Mouse (Mus musculus) lung, embryonic 16.5 days (tissue): Measurements from ENCODE around the gene Spock2. TPM values are rescaled to one million over a fixed set of nuclear protein-coding genes. Genes with fewer than 3 reads are reported as not detected.
A peak's percentile ranks its signal among the peaks of the same experiment; 100 is the strongest.
"Not testable (repeated sequence)": the region's sequence is repeated elsewhere in the genome, so short reads cannot be mapped to it uniquely, and the experiment has no call there.

Experiments
- ATAC-seq: fragments of 200-750 bp; cut with Nextera tagmentation; 2 replicates; pipeline ENCODE4 v1.8.0; 2017; ENCODE audit warnings: low read depth, mild to moderate bottlenecking, moderate library complexity
- H3K27ac ChIP-seq: fragments of 300-500 bp; sonication (generic); 2 replicates; pipeline ENCODE4 v1.5.1; 2014; ENCODE audit warnings: mild to moderate bottlenecking, control low read depth, low read length
- H3K27me3 ChIP-seq: fragments of 300-500 bp; sonication (generic); 2 replicates; pipeline ENCODE4 v1.6.1; 2014; ENCODE audit warnings: low read depth, low read length, mixed read lengths; ENCODE audit not compliant: control insufficient read depth, insufficient read depth
- H3K36me3 ChIP-seq: fragments of 300-500 bp; sonication (generic); 2 replicates; pipeline ENCODE4 v1.6.1; 2014; ENCODE audit warnings: low read length; ENCODE audit not compliant: control insufficient read depth, insufficient read depth
- H3K4me1 ChIP-seq: fragments of 300-500 bp; sonication (generic); replicated peaks from 2 replicates; pipeline ENCODE4 v1.6.1; 2014; ENCODE audit warnings: low read length, mixed read lengths; ENCODE audit not compliant: control insufficient read depth, insufficient read depth
- H3K4me2 ChIP-seq: fragments of 300-500 bp; sonication (generic); 2 replicates; pipeline ENCODE4 v1.6.1; 2014; ENCODE audit warnings: low read depth, low read length, control low read depth
- H3K4me3 ChIP-seq: fragments of 300-500 bp; sonication (generic); 2 replicates; pipeline ENCODE4 v1.5.1; 2014; ENCODE audit warnings: mild to moderate bottlenecking, low read length, control low read depth
- H3K9ac ChIP-seq: fragments of 300-500 bp; sonication (generic); 2 replicates; pipeline ENCODE4 v1.6.1; 2014; ENCODE audit warnings: low read length, control low read depth
- H3K9me3 ChIP-seq: fragments of 300-500 bp; sonication (generic); 2 replicates; pipeline ENCODE4 v1.6.1; 2016; ENCODE audit warnings: low read length; ENCODE audit not compliant: control insufficient read depth
- WGBS: fragments of 180-500 bp; shearing (Covaris S2); extraction: QIAGEN DNeasy Blood & Tissue Kit; methylation state at CpG from one replicate; pipeline ENCODE4 v1.1.7; 2014; 5-methylcytosine and 5-hydroxymethylcytosine counted together
- polyA plus RNA-seq: library from polyadenylated mRNA; unstranded; fragments of >200 nt; fragmentation: Nextera tagmentation; extraction: Ambion mirVana; gene quantifications from 2 replicates; pipeline ENCODE4 v1.2.1, GENCODE M21; 2015

Spock2 gene
- polyA plus RNA-seq, 1 experiment from 2014 or later, result 4.4 TPM

DNA sequence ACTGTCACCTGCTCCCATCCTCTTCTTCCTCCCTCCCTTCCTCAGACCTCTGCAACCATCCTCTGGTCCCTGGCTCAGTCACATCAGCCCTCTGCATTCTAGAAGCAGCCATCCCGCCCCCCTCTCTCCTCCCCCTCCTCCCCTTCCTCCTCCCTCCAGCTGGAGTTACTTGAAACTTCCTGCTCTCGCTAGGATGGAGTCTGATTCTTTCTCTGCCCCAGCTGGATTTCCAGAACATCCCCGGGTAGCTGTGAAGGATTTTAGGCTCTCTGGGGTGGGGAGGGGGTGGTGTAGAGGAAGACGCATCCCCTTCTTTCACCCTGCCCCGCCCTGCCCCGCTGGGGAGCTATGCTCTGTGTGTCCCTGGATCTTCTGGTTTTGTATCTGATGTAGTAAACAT, 27.5 kb downstream of the Spock2 start:
- Histone ChIP-seq H3K9ac (no peak overlapping the region), H3K36me3 (no peaks in the 10 kb centered on the region), H3K9me3 (no peaks in the 10 kb centered on the region), H3K4me2 (no peak overlapping the region), H3K4me3 (no peak overlapping the region), H3K4me1 (peaks cover 6% of the 10 kb centered on the region), H3K27me3 (no peaks in the 10 kb centered on the region), H3K27ac (no peak overlapping the region)
- ATAC-seq, result 0 out of 2 replicates have a peak, but pooled peaks have one; percentile 13
- 24% methylated on average over 6 of the region's 6 CpGs for WGBS

DNA sequence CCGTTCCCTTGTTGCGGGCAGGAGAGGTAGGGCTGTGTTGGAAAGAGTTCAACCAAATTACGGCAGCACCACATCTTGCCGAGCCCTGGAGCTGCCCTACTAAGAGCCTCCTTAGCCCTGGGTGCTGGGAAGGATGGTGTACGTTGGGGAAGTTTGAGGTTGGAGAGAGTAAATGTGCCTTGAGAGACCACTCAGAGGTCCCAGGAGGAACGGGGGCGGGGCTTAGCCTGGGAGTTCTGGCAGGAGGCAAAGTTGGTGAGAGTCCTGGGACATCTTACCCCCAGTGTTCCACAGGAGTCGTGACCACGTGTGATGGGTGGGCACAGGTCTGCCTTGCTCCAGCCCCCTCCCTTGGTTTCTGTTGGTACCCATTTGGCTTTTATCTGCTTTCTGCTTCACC, 28.2 kb downstream of the Spock2 start:
- WGBS, result 36% methylated on average over 9 of the region's 9 CpGs
- H3K4me3 ChIP-seq, result no peak overlapping the region
- H3K9ac ChIP-seq, result no peak overlapping the region
- no peak for ATAC-seq
- H3K4me1 ChIP-seq, result peaks cover 6% of the 10 kb centered on the region
- H3K9me3 ChIP-seq, result no peaks in the 10 kb centered on the region
- H3K36me3 ChIP-seq, result no peaks in the 10 kb centered on the region
- no peak overlapping the region for H3K27ac ChIP-seq
- no peaks in the 10 kb centered on the region for H3K27me3 ChIP-seq
- 0 out of 2 replicates have a peak overlapping the region, but pooled peaks have one; percentile 15 for H3K4me2 ChIP-seq

DNA sequence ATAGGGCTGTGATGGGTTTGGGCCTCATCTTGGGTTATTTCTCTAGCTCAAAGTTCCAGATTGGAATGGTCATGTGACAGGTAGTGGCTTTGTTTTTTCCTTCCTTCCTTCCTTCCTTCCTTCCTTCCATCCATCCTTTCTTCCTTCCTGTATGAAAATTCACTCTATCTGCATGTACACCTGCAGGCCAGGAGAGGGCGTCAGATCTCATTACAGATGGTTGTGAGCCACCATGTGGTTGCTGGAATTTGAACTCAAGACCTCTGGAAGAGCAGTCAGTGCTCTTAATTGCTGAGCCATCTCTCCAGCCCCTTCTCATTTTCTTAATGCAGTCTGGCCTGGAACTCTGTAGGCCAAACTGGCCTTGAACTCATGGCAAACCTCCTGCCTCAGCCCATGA, 30.0 kb downstream of the Spock2 start:
- not testable (repeated sequence) for H3K4me3 ChIP-seq, H3K9me3 ChIP-seq, H3K4me2 ChIP-seq, H3K27me3 ChIP-seq, H3K27ac ChIP-seq, ATAC-seq, H3K4me1 ChIP-seq, H3K36me3 ChIP-seq, H3K9ac ChIP-seq
- WGBS, result 54% methylated on average over 1 of the region's 1 CpGs

DNA sequence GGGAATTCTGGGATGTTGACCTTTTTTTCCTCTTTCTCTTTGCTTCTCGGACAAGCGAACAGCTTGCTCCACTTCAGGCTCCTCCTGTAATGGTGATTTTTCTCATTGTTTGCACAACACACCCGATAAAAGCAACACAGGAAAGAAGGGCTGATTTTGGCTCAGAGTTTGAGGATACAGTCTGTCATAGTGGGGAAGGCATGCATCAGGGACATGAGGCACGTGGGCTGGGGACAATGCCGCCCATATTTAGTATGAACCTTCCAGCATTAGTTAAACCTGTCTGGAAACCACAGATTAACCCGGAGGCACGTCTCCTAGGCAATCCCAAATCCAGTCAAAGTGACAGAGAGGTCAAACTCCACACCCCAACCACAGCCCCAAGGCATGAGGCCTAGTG, 30.9 kb downstream of the Spock2 start:
- H3K4me3 ChIP-seq, result no peak overlapping the region
- no peaks in the 10 kb centered on the region for H3K27me3 ChIP-seq
- ATAC-seq, result no peak
- H3K4me2 ChIP-seq, result no peak overlapping the region
- peaks cover 6% of the 10 kb centered on the region for H3K4me1 ChIP-seq
- H3K9me3 ChIP-seq, result peaks cover 3% of the 10 kb centered on the region; the same call in 1 of the 2 replicates
- H3K36me3 ChIP-seq, result no peaks in the 10 kb centered on the region
- peak overlapping the region; percentile 25 for H3K27ac ChIP-seq
- WGBS, result 49% methylated on average over 7 of the region's 7 CpGs
- no peak overlapping the region for H3K9ac ChIP-seq

DNA sequence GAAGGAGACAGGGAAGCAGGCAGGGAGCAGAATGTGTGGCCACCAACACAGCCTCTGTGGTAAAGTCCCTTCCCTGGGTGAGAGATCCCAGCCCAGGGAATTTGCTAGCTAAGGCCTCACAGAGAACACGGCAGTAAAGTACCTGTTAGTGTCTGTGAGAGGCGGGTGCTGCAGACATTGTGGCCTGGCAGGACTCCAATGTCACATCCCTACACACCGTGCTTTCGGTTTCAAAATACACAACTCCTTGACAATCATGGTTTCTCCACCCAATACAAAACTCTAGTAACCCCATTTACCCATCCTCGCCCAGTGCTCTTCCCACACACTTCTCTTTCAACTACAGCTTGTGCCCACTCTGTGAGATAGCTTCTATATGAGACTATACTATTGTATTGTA, 32.7 kb downstream of the Spock2 start:
- no peak for ATAC-seq
- WGBS, result 73% methylated on average over 5 of the region's 5 CpGs
- peaks cover 3% of the 10 kb centered on the region; the same call in 1 of the 2 replicates for H3K9me3 ChIP-seq
- no peak overlapping the region for H3K4me2 ChIP-seq
- H3K4me3 ChIP-seq, result no peak overlapping the region
- H3K36me3 ChIP-seq, result no peaks in the 10 kb centered on the region
- no peak overlapping the region for H3K27ac ChIP-seq
- no peak overlapping the region for H3K9ac ChIP-seq
- peaks cover 6% of the 10 kb centered on the region for H3K4me1 ChIP-seq
- no peaks in the 10 kb centered on the region for H3K27me3 ChIP-seq

DNA sequence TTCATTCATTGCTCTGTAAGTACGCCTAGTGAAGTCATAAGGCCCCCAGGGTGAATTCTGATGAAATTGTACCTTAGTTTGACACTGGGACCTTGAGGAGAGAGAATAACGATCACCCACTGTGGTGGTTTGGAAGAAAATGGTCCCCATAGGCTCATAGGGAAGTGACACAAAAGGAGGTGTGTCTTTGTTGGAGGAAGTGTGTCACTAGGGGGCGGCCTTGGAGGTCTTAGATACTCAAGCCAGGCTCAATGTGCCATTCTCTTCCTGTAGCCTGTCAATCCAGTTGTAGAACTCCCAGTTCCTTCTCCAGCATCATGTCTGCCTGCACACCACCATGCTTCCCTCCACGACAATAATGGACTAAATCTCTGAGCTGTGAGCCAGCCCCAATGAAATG, 34.7 kb downstream of the Spock2 start:
- H3K9ac ChIP-seq, result no peak overlapping the region
- no peak for ATAC-seq
- no peaks in the 10 kb centered on the region for H3K36me3 ChIP-seq
- H3K27me3 ChIP-seq, result no peaks in the 10 kb centered on the region
- peaks cover 6% of the 10 kb centered on the region for H3K4me1 ChIP-seq
- peaks cover 3% of the 10 kb centered on the region; the same call in 1 of the 2 replicates for H3K9me3 ChIP-seq
- H3K4me3 ChIP-seq, result no peak overlapping the region
- WGBS, result 84% methylated on average over 4 of the region's 4 CpGs
- H3K27ac ChIP-seq, result no peak overlapping the region
- no peak overlapping the region for H3K4me2 ChIP-seq

DNA sequence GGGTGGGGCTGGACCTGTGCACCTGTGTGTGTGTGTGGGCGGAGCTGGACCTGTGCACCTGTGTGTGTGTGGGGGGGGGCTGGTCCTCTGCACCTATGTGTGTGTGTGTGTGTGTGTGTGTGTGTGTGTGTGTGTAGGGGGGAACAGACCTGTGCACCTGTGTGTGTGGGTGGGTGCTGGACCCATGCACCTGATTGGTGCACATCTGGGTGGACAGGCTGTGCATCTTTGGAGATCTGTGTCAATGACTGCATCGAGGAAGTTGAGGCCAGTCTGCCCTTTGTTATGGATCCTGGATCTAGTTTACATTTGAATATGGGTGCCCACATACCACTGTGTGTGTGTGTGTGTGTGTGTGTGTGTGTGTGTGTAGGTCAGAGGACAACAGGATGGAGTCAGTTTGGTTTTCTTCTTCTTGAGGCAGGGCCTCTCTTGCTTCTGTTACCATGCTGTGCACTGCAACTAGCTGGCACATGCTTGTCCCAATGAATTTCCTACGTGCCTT, 35.7 kb downstream of the Spock2 start:
- H3K27me3 ChIP-seq, result no peaks in the 10 kb centered on the region
- H3K9ac ChIP-seq, result no peak overlapping the region
- no peak overlapping the region for H3K4me2 ChIP-seq
- H3K4me1 ChIP-seq, result peaks cover 2% of the 10 kb centered on the region
- no peaks in the 10 kb centered on the region for H3K36me3 ChIP-seq
- WGBS, result 83% methylated on average over 3 of the region's 3 CpGs
- no peak overlapping the region for H3K27ac ChIP-seq
- ATAC-seq, result no peak
- no peak overlapping the region for H3K4me3 ChIP-seq
- peaks cover 3% of the 10 kb centered on the region; the same call in 1 of the 2 replicates for H3K9me3 ChIP-seq

DNA sequence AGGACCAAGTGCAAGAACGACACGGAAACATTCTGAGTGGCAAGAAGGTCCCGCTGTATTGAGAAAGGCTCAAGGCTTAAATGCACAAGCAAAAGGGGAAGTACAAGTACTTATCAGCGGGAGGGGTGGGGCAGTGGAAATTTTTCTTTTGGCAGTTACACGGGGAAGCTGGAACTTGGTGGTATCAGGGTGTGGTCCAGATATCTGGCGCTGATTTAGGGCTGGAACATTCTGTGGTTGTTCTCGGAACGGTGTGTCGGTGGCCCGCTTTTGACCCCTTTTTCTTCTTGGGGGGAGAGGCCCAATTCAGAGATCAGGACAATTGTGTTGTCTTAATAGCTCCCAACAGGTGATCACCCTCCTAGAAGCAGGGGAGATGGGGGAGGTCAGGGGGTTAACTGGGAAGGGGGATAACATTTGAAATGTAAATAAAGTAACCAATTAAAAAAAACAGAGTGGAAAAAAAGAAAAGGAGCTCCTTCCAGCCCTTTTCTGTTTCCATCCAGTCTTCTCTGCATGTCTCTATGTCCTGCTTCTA, 41.6 kb downstream of the Spock2 start:
- H3K9ac ChIP-seq, H3K27me3 ChIP-seq, H3K27ac ChIP-seq, H3K36me3 ChIP-seq, H3K4me1 ChIP-seq, H3K4me2 ChIP-seq, ATAC-seq, H3K4me3 ChIP-seq, H3K9me3 ChIP-seq: not testable (repeated sequence)
- WGBS, result 63% methylated on average over 10 of the region's 10 CpGs

DNA sequence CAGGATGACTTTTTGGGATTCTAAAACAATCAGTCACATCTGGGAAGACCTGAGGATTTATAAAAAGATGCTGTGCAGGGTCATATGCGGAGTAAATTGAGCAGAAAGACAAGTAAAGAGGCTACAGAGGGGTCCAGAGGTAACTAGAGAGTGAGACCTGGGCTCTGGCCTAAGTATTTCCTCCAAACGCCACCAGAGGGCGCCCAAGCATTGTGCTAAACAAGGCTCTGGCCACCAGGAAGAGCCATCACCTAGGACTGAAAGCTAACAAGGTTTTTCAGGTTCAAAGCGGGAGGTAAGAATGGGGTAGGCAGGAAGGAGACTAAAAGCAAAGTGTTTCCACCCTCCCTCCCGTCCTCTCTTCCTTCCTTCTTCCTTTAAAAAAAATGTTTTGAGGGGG, 42.1 kb downstream of the Spock2 start:
- no peaks in the 10 kb centered on the region for H3K4me1 ChIP-seq
- H3K9ac ChIP-seq, result no peak overlapping the region
- 3% methylated on average over 5 of the region's 5 CpGs for WGBS
- H3K4me3 ChIP-seq, result no peak overlapping the region
- H3K4me2 ChIP-seq, result no peak overlapping the region
- no peaks in the 10 kb centered on the region for H3K36me3 ChIP-seq
- H3K9me3 ChIP-seq, result no peaks in the 10 kb centered on the region
- no peaks in the 10 kb centered on the region for H3K27me3 ChIP-seq
- H3K27ac ChIP-seq, result no peak overlapping the region
- peak; percentile 59; the same call in 1 of the 2 replicates for ATAC-seq
